Mouse (Mus musculus): Measurements from ENCODE around the gene Tctex1d4. TPM values are rescaled to one million over a fixed set of nuclear protein-coding genes. Genes with fewer than 3 reads are reported as not detected.

Tctex1d4 gene
- polyA plus RNA-seq, 1 experiment from 2014 or later, result 0.58 TPM

- ATAC-seq (ENCODE audit: low FRiP score, low TSS enrichment), result no peak
- H3K4me1 ChIP-seq (replicated peaks; ENCODE audit: control insufficient read depth, insufficient read depth), result no peaks in the 10 kb centered on the region
- WGBS, result 54% methylated on average over 10 of the region's 10 CpGs
- H3K9me3 ChIP-seq (ENCODE audit: control insufficient read depth, low read length), result no peaks in the 10 kb centered on the region
- H3K27ac ChIP-seq (replicated peaks), result no peak overlapping the region
- no peak overlapping the region for H3K4me2 ChIP-seq (replicated peaks; ENCODE audit: low read depth)
- DNase-seq (ENCODE audit: low spot score), result no peak
- no peaks in the 10 kb centered on the region for H3K36me3 ChIP-seq (ENCODE audit: control insufficient read depth, insufficient read depth, low read length)
- TF ChIP-seq EP300 (optimal IDR thresholded peaks at IDR 0.05), result no peak
- no peak for TF ChIP-seq CTCF (IDR thresholded peaks at IDR 0.05; ENCODE audit: low read depth)
- no peaks in the 10 kb centered on the region for H3K27me3 ChIP-seq (ENCODE audit: control insufficient read depth, insufficient read depth, low read length)
- no peak overlapping the region for H3K4me3 ChIP-seq (ENCODE audit: low read depth, low read length)
- H3K9ac ChIP-seq (ENCODE audit: low read length), result no peak overlapping the region
Measured at GRCm38 (mm10) chr4:117105127-117105526, 21.5 kb upstream of the Tctex1d4 start.

DNA sequence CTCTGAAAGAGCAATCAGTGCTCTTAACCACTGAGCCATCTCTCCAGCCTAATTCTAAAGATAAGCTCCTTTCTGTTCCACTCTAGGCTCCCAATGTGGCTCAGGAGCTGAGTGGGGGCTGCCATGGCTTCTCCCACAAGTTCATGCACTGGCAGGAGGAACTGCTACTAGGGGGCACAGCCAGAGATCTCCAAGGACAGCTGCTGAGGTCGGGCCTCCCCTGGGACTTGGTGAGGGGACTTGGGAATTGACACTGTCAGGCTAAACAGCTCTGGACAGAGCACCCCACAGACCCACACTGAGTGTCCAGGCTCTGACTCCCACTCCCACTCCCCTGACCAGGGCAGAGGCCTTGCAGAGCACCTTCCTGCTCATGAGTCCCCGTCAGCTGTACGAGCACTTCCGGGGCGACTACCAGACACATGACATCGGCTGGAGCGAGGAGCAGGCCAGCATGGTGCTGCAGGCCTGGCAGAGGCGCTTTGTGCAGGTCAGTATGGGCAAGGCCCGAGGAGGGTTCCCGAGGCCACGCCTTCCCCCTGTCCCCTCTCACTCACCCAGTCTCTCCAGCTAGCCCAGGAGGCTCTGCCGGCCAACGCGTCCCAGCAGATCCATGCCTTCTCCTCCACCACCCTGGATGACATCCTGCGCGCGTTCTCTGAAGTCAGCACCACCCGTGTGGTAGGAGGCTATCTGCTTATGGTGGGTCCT lies 18.6 kb upstream of the Tctex1d4 start:
- H3K9ac ChIP-seq (ENCODE audit: low read length), result no peak overlapping the region
- no peaks in the 10 kb centered on the region for H3K4me1 ChIP-seq (replicated peaks; ENCODE audit: control insufficient read depth, insufficient read depth)
- no peak overlapping the region for H3K4me2 ChIP-seq (replicated peaks; ENCODE audit: low read depth)
- no peak overlapping the region for H3K4me3 ChIP-seq (ENCODE audit: low read depth, low read length)
- H3K27me3 ChIP-seq (ENCODE audit: control insufficient read depth, insufficient read depth, low read length), result no peaks in the 10 kb centered on the region
- WGBS, result 87% methylated on average over 18 of the region's 18 CpGs
- H3K27ac ChIP-seq (replicated peaks), result no peak overlapping the region
- no peak for TF ChIP-seq EP300 (optimal IDR thresholded peaks at IDR 0.05)
- no peak for TF ChIP-seq CTCF (IDR thresholded peaks at IDR 0.05; ENCODE audit: low read depth)
- ATAC-seq (ENCODE audit: low FRiP score, low TSS enrichment) (no peak), DNase-seq (ENCODE audit: low spot score) (no peak)
- no peaks in the 10 kb centered on the region for H3K36me3 ChIP-seq (ENCODE audit: control insufficient read depth, insufficient read depth, low read length)
- no peaks in the 10 kb centered on the region for H3K9me3 ChIP-seq (ENCODE audit: control insufficient read depth, low read length)

DNA sequence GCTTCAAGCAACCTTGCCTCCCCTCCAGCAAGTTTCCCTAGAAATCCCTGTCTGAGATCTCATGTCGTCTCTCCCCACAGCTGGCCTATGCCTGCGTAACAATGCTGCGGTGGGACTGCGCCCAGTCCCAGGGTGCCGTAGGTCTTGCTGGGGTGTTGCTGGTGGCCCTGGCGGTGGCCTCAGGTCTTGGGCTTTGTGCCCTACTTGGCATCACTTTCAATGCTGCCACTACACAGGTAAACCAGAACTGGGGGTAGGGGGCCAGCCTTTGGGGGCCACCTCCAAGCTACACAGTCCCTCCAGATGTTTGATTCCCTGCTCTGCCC lies 18.1 kb upstream of the Tctex1d4 start:
- Histone ChIP-seq H3K27ac (replicated peaks) (no peak overlapping the region), H3K9ac (ENCODE audit: low read length) (no peak overlapping the region), H3K4me1 (replicated peaks; ENCODE audit: control insufficient read depth, insufficient read depth) (no peaks in the 10 kb centered on the region), H3K4me2 (replicated peaks; ENCODE audit: low read depth) (no peak overlapping the region), H3K9me3 (ENCODE audit: control insufficient read depth, low read length) (no peaks in the 10 kb centered on the region), H3K27me3 (ENCODE audit: control insufficient read depth, insufficient read depth, low read length) (no peaks in the 10 kb centered on the region), H3K4me3 (ENCODE audit: low read depth, low read length) (no peak overlapping the region), H3K36me3 (ENCODE audit: control insufficient read depth, insufficient read depth, low read length) (no peaks in the 10 kb centered on the region)
- 92% methylated on average over 6 of the region's 6 CpGs for WGBS
- ATAC-seq (ENCODE audit: low FRiP score, low TSS enrichment), result no peak
- TF ChIP-seq EP300 (optimal IDR thresholded peaks at IDR 0.05) (no peak), CTCF (IDR thresholded peaks at IDR 0.05; ENCODE audit: low read depth) (no peak)
- no peak for DNase-seq (ENCODE audit: low spot score)

DNA sequence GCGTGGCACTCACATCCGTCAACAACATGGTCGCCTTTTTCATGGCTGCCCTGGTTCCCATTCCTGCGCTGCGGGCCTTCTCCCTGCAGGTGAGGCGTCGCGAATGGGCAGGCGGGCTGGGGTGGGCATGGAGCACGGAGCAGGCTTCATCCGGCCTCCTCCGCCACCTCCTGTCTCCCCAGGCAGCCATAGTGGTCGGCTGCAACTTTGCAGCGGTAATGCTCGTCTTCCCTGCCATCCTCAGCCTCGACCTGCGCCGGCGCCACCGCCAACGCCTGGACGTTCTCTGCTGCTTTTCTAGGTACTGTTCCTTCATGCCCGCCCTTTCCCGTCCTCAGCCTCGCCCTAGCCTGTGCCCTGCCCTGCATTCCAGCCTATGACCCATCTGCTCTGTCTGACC lies 17.3 kb upstream of the Tctex1d4 start:
- Histone ChIP-seq H3K9me3 (ENCODE audit: control insufficient read depth, low read length) (no peaks in the 10 kb centered on the region), H3K4me3 (ENCODE audit: low read depth, low read length) (no peak overlapping the region), H3K4me2 (replicated peaks; ENCODE audit: low read depth) (no peak overlapping the region), H3K27ac (replicated peaks) (no peak overlapping the region), H3K36me3 (ENCODE audit: control insufficient read depth, insufficient read depth, low read length) (no peaks in the 10 kb centered on the region), H3K4me1 (replicated peaks; ENCODE audit: control insufficient read depth, insufficient read depth) (no peaks in the 10 kb centered on the region), H3K27me3 (ENCODE audit: control insufficient read depth, insufficient read depth, low read length) (no peaks in the 10 kb centered on the region), H3K9ac (ENCODE audit: low read length) (no peak overlapping the region)
- ATAC-seq (ENCODE audit: low FRiP score, low TSS enrichment), result no peak
- 88% methylated on average over 25 of the region's 25 CpGs for WGBS
- DNase-seq (ENCODE audit: low spot score), result no peak
- TF ChIP-seq CTCF (IDR thresholded peaks at IDR 0.05; ENCODE audit: low read depth) (no peak), EP300 (optimal IDR thresholded peaks at IDR 0.05) (no peak)

GRCm38 (mm10) chr4:117110249-117110648 lies 16.3 kb upstream of the Tctex1d4 start:
- H3K4me1 ChIP-seq (replicated peaks; ENCODE audit: control insufficient read depth, insufficient read depth), result no peaks in the 10 kb centered on the region
- 94% methylated on average over 13 of the region's 13 CpGs for WGBS
- no peaks in the 10 kb centered on the region for H3K27me3 ChIP-seq (ENCODE audit: control insufficient read depth, insufficient read depth, low read length)
- H3K4me3 ChIP-seq (ENCODE audit: low read depth, low read length), result no peak overlapping the region
- no peak for DNase-seq (ENCODE audit: low spot score)
- ATAC-seq (ENCODE audit: low FRiP score, low TSS enrichment), result no peak
- no peak overlapping the region for H3K9ac ChIP-seq (ENCODE audit: low read length)
- H3K4me2 ChIP-seq (replicated peaks; ENCODE audit: low read depth), result no peak overlapping the region
- H3K36me3 ChIP-seq (ENCODE audit: control insufficient read depth, insufficient read depth, low read length), result no peaks in the 10 kb centered on the region
- TF ChIP-seq CTCF (IDR thresholded peaks at IDR 0.05; ENCODE audit: low read depth) (no peak), EP300 (optimal IDR thresholded peaks at IDR 0.05) (no peak)
- no peak overlapping the region for H3K27ac ChIP-seq (replicated peaks)
- no peaks in the 10 kb centered on the region for H3K9me3 ChIP-seq (ENCODE audit: control insufficient read depth, low read length)

GRCm38 (mm10) chr4:117110985-117111384 lies 15.6 kb upstream of the Tctex1d4 start:
- H3K27me3 ChIP-seq (ENCODE audit: control insufficient read depth, insufficient read depth, low read length), result no peaks in the 10 kb centered on the region
- H3K4me3 ChIP-seq (ENCODE audit: low read depth, low read length), result no peak overlapping the region
- DNase-seq (ENCODE audit: low spot score), result no peak
- H3K9me3 ChIP-seq (ENCODE audit: control insufficient read depth, low read length), result no peaks in the 10 kb centered on the region
- TF ChIP-seq EP300 (optimal IDR thresholded peaks at IDR 0.05) (no peak), CTCF (IDR thresholded peaks at IDR 0.05; ENCODE audit: low read depth) (no peak)
- WGBS, result 97% methylated on average over 11 of the region's 11 CpGs
- H3K4me1 ChIP-seq (replicated peaks; ENCODE audit: control insufficient read depth, insufficient read depth), result no peaks in the 10 kb centered on the region
- H3K4me2 ChIP-seq (replicated peaks; ENCODE audit: low read depth), result no peak overlapping the region
- ATAC-seq (ENCODE audit: low FRiP score, low TSS enrichment), result no peak
- no peaks in the 10 kb centered on the region for H3K36me3 ChIP-seq (ENCODE audit: control insufficient read depth, insufficient read depth, low read length)
- H3K9ac ChIP-seq (ENCODE audit: low read length), result no peak overlapping the region
- no peak overlapping the region for H3K27ac ChIP-seq (replicated peaks)

Data from stomach, postnatal 0 days (tissue).